Mouse (Mus musculus) 3T3-L1 (cell line): ENCODE data around the gene Cep89.

Experiments used
- DNase-seq: peaks from one replicate; pipeline ENCODE4 v3.0.0-alpha.2; 2015; ENCODE audit warnings: low read depth, low spot score

Cep89 gene

GRCm38 (mm10) chr7:35396542-35397168, at the start of gene Cep89, which contains the start of gene Faap24:
Gene Cep89, plus strand, starts transcription at chr7:35397035.
Gene Faap24, minus strand, starts transcription at chr7:35396836.
- DNase-seq, result peak; percentile 98

- DNase-seq, result no peak
Measured at GRCm38 (mm10) chr7:35347918-35348700, 48.7 kb upstream of the Cep89 start.

GRCm38 (mm10) chr7:35349022-35349421, 47.8 kb upstream of the Cep89 start:
- DNase-seq, result peak; percentile 65

- no peak for DNase-seq
Measured at GRCm38 (mm10) chr7:35349886-35350684, 46.8 kb upstream of the Cep89 start.

- no peak for DNase-seq
Measured at GRCm38 (mm10) chr7:35351155-35351554, 45.7 kb upstream of the Cep89 start.

- DNase-seq, result no peak
Measured at GRCm38 (mm10) chr7:35353306-35353705, 43.5 kb upstream of the Cep89 start.

- no peak for DNase-seq
Measured at GRCm38 (mm10) chr7:35355303-35355872, 41.4 kb upstream of the Cep89 start.

- no peak for DNase-seq
Measured at GRCm38 (mm10) chr7:35357621-35358020, 39.2 kb upstream of the Cep89 start.

- DNase-seq, result no peak
Measured at GRCm38 (mm10) chr7:35362253-35362652, 34.6 kb upstream of the Cep89 start.

GRCm38 (mm10) chr7:35362868-35363267, 34.0 kb upstream of the Cep89 start:
- peak; percentile 60 for DNase-seq

- no peak for DNase-seq
Measured at GRCm38 (mm10) chr7:35365161-35365910, 31.5 kb upstream of the Cep89 start.

- DNase-seq, result no peak
Measured at GRCm38 (mm10) chr7:35371096-35371495, 25.7 kb upstream of the Cep89 start.

GRCm38 (mm10) chr7:35372483-35373017, 24.3 kb upstream of the Cep89 start:
- no peak for DNase-seq

GRCm38 (mm10) chr7:35373146-35373989, 23.5 kb upstream of the Cep89 start:
- DNase-seq, result no peak

GRCm38 (mm10) chr7:35374265-35374664, 22.6 kb upstream of the Cep89 start:
- DNase-seq, result no peak

- no peak for DNase-seq
Measured at GRCm38 (mm10) chr7:35376623-35377022, 20.2 kb upstream of the Cep89 start.

GRCm38 (mm10) chr7:35379492-35380119, 17.2 kb upstream of the Cep89 start:
- no peak for DNase-seq

GRCm38 (mm10) chr7:35380351-35380750, 16.5 kb upstream of the Cep89 start:
- no peak for DNase-seq

- DNase-seq, result no peak
Measured at GRCm38 (mm10) chr7:35381861-35382260, 15.0 kb upstream of the Cep89 start.
